Mouse (Mus musculus): ENCODE measurements at regions not wholly inside any gene's neighbourhood (a gene's known extent, or its start where the extent isn't known, plus 50 kb on each side); places are given as distances from the start of the nearest gene placed in this dataset.
A peak's percentile ranks its signal among the peaks of the same experiment; 100 is the strongest.

DNA sequence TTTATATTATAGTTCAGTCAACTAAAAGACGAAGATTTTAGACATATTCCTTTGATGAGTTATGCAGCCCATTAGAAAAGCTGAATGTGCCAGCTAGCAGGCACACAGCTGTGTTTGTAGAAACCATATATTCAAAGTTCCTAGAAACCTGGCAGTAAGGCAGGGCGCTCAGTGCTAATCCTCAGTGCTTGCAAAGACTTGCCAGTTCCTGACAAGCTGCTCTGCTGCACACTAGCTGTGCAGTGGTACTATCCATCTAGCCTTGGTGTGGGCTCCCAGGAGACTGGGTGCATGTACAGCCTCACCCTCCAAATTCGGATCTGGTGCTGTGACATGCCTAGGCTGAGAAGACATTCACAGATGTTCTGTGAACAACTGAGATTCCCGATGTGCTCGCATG lies 63.5 kb upstream of the Arhgap24 start:
- H3K4me3 ChIP-seq, result no peak overlapping the region
- no peaks in the 10 kb centered on the region for H3K9me3 ChIP-seq
- H3K27me3 ChIP-seq (ENCODE audit: insufficient read depth, poor library complexity, severe bottlenecking), result no peaks in the 10 kb centered on the region
- H3K36me3 ChIP-seq, result no peaks in the 10 kb centered on the region
- H3K4me1 ChIP-seq (replicated peaks), result no peaks in the 10 kb centered on the region
- H3K27ac ChIP-seq, result no peak overlapping the region
- no peak for DNase-seq (ENCODE audit: low spot score)
- WGBS, result 85% methylated on average over 5 of the region's 5 CpGs

DNA sequence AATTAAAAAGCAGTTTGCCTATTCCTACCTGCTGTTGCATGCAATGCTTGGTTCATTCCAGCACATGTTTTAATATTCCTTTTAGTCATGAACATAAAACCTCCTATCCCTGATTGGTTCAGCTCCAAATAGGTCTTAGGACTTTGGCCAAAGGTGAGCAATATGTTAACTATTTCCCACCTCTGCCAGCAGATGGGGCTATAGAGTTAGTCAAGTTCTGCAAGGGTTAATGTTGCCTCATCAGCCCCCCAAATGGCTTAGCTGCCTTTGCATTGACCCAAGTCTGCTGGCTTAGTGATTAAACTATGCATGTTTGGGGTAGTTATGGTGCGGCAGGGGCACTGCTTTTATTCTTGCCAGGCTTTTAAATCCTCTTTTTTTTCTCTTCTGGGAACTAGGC lies 62.1 kb upstream of the Arhgap24 start:
- Histone ChIP-seq H3K27ac (no peak overlapping the region), H3K27me3 (ENCODE audit: insufficient read depth, poor library complexity, severe bottlenecking) (no peaks in the 10 kb centered on the region), H3K9me3 (no peaks in the 10 kb centered on the region), H3K4me1 (replicated peaks) (no peaks in the 10 kb centered on the region), H3K36me3 (no peaks in the 10 kb centered on the region), H3K4me3 (no peak overlapping the region)
- 37% methylated on average over 1 of the region's 1 CpGs for WGBS
- peak; percentile 23 for DNase-seq (ENCODE audit: low spot score)

DNA sequence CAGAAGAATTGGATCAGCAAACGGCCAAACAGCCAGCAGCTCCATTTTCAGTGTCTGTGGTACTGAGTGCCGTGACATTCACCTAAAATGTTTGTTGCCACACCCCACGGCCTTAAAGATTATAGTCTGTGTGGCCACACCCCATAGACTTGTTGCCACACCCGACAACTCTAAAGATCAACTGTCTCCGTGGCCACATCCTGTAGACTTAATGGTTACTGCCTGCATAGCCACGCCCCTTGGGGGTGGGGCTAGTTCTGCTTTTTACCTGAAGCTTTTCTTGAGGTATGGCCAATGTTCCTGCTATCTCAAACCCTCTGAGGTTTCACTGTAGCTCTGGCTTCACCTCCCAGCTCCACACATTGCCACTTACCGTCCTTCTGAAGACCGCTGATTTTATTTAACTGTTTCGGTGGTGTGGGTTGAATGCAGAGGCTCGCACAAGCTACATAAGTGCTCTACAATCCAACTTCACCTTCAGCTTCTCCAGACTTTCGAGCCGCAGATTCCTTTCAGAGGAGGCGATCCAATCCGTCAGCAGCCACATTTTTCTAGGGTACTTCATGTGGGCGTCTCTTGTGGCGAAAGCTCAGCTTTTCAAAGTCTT lies 56.5 kb upstream of the Arhgap24 start:
- Histone ChIP-seq H3K4me1 (replicated peaks) (no peaks in the 10 kb centered on the region), H3K36me3 (no peaks in the 10 kb centered on the region), H3K4me3 (no peak overlapping the region), H3K27me3 (ENCODE audit: insufficient read depth, poor library complexity, severe bottlenecking) (no peaks in the 10 kb centered on the region), H3K27ac (no peak overlapping the region), H3K9me3 (no peaks in the 10 kb centered on the region)
- no peak for DNase-seq (ENCODE audit: low spot score)
- 85% methylated on average over 16 of the region's 16 CpGs for WGBS

DNA sequence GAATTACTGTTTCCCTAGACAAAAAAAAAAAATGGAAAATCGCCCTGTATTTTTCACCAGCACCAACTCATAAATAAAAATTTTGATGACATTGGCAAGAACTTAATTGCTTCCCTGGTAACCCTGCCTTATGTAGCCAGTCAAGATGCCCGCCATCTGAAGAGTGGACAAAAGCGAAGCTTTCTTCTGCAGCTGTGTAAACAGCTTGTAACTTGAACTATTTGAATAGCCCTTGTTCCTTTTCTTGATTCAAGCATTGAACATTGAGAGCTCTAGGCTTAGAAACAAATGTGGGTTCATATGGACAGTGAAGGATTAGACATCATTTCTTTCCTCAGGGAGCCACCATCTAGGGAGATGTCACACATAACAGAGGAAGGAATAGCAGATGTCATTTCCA lies 52.9 kb upstream of the Arhgap24 start:
- Histone ChIP-seq H3K4me1 (replicated peaks) (no peaks in the 10 kb centered on the region), H3K9me3 (no peaks in the 10 kb centered on the region), H3K4me3 (no peak overlapping the region), H3K36me3 (no peaks in the 10 kb centered on the region), H3K27me3 (ENCODE audit: insufficient read depth, poor library complexity, severe bottlenecking) (no peaks in the 10 kb centered on the region), H3K27ac (no peak overlapping the region)
- DNase-seq (ENCODE audit: low spot score), result no peak
- WGBS, result 71% methylated on average over 3 of the region's 3 CpGs
